Mouse (Mus musculus): Measurements from ENCODE around the gene Ninj1. TPM values are rescaled to one million over a fixed set of nuclear protein-coding genes. Genes with fewer than 3 reads are reported as not detected.
A peak's percentile ranks its signal among the peaks of the same experiment; 100 is the strongest.

Ninj1 gene
- polyA plus RNA-seq, 1 experiment from 2014 or later, result 30.0 TPM

GRCm38 (mm10) chr13:49163645-49164044 is 23.6 kb upstream of the Ninj1 start:
- H3K27me3 ChIP-seq (replicated peaks; ENCODE audit: control insufficient read depth, insufficient read depth, low read length), result no peaks in the 10 kb centered on the region
- no peak overlapping the region for H3K9ac ChIP-seq (ENCODE audit: low read length)
- H3K36me3 ChIP-seq (ENCODE audit: control insufficient read depth, insufficient read depth, low read length), result no peaks in the 10 kb centered on the region
- DNase-seq (ENCODE audit: low spot score), result no peak
- no peak overlapping the region for H3K4me2 ChIP-seq (ENCODE audit: low read length)
- no peaks in the 10 kb centered on the region for H3K9me3 ChIP-seq (replicated peaks; ENCODE audit: control insufficient read depth, low read length)
- H3K27ac ChIP-seq (ENCODE audit: low read depth, low read length), result no peak overlapping the region
- no peak for ATAC-seq
- 81% methylated on average over 7 of the region's 7 CpGs for WGBS
- H3K4me1 ChIP-seq (ENCODE audit: control insufficient read depth, insufficient read depth, low read length), result no peaks in the 10 kb centered on the region
- no peak overlapping the region for H3K4me3 ChIP-seq (ENCODE audit: low read depth, low read length)

- WGBS, result 68% methylated on average over 9 of the region's 9 CpGs
- Histone ChIP-seq H3K4me2 (ENCODE audit: low read length) (no peak overlapping the region), H3K9ac (ENCODE audit: low read length) (no peak overlapping the region), H3K27ac (ENCODE audit: low read depth, low read length) (no peak overlapping the region), H3K9me3 (replicated peaks; ENCODE audit: control insufficient read depth, low read length) (no peaks in the 10 kb centered on the region), H3K27me3 (replicated peaks; ENCODE audit: control insufficient read depth, insufficient read depth, low read length) (no peaks in the 10 kb centered on the region), H3K4me1 (ENCODE audit: control insufficient read depth, insufficient read depth, low read length) (no peaks in the 10 kb centered on the region), H3K36me3 (ENCODE audit: control insufficient read depth, insufficient read depth, low read length) (no peaks in the 10 kb centered on the region), H3K4me3 (ENCODE audit: low read depth, low read length) (no peak overlapping the region)
- ATAC-seq (no peak), DNase-seq (ENCODE audit: low spot score) (no peak)
Observed at GRCm38 (mm10) chr13:49167081-49167480, 20.2 kb upstream of the Ninj1 start.

- ATAC-seq (peak; percentile 49), DNase-seq (ENCODE audit: low spot score) (peak; percentile 85)
- H3K9ac ChIP-seq (ENCODE audit: low read length), result no peak overlapping the region
- H3K4me2 ChIP-seq (ENCODE audit: low read length), result no peak overlapping the region
- no peak overlapping the region for H3K27ac ChIP-seq (ENCODE audit: low read depth, low read length)
- H3K36me3 ChIP-seq (ENCODE audit: control insufficient read depth, insufficient read depth, low read length), result no peaks in the 10 kb centered on the region
- peaks cover 3% of the 10 kb centered on the region; the same call in 1 of the 2 replicates for H3K4me1 ChIP-seq (ENCODE audit: control insufficient read depth, insufficient read depth, low read length)
- H3K4me3 ChIP-seq (ENCODE audit: low read depth, low read length), result no peak overlapping the region
- H3K27me3 ChIP-seq (replicated peaks; ENCODE audit: control insufficient read depth, insufficient read depth, low read length), result no peaks in the 10 kb centered on the region
- H3K9me3 ChIP-seq (replicated peaks; ENCODE audit: control insufficient read depth, low read length), result no peaks in the 10 kb centered on the region
- 22% methylated on average over 17 of the region's 17 CpGs for WGBS
Observed at GRCm38 (mm10) chr13:49169448-49170207, 17.7 kb upstream of the Ninj1 start.

- no peak for ATAC-seq
- WGBS, result 94% methylated on average over 11 of the region's 11 CpGs
- DNase-seq (ENCODE audit: low spot score), result no peak
- Histone ChIP-seq H3K36me3 (ENCODE audit: control insufficient read depth, insufficient read depth, low read length) (no peaks in the 10 kb centered on the region), H3K27ac (ENCODE audit: low read depth, low read length) (no peak overlapping the region), H3K27me3 (replicated peaks; ENCODE audit: control insufficient read depth, insufficient read depth, low read length) (no peaks in the 10 kb centered on the region), H3K4me1 (ENCODE audit: control insufficient read depth, insufficient read depth, low read length) (peaks cover 3% of the 10 kb centered on the region; the same call in 1 of the 2 replicates), H3K9me3 (replicated peaks; ENCODE audit: control insufficient read depth, low read length) (no peaks in the 10 kb centered on the region), H3K4me3 (ENCODE audit: low read depth, low read length) (no peak overlapping the region), H3K4me2 (ENCODE audit: low read length) (no peak overlapping the region), H3K9ac (ENCODE audit: low read length) (no peak overlapping the region)
Observed at GRCm38 (mm10) chr13:49170623-49171022, 16.7 kb upstream of the Ninj1 start.

GRCm38 (mm10) chr13:49171729-49172128 is 15.6 kb upstream of the Ninj1 start:
- H3K4me2 ChIP-seq (ENCODE audit: low read length), result no peak overlapping the region
- DNase-seq (ENCODE audit: low spot score) (no peak), ATAC-seq (no peak)
- no peaks in the 10 kb centered on the region for H3K9me3 ChIP-seq (replicated peaks; ENCODE audit: control insufficient read depth, low read length)
- no peaks in the 10 kb centered on the region for H3K36me3 ChIP-seq (ENCODE audit: control insufficient read depth, insufficient read depth, low read length)
- H3K27ac ChIP-seq (ENCODE audit: low read depth, low read length), result 0 out of 2 replicates have a peak overlapping the region, but pooled peaks have one; percentile 29
- peaks cover 3% of the 10 kb centered on the region; the same call in 1 of the 2 replicates for H3K4me1 ChIP-seq (ENCODE audit: control insufficient read depth, insufficient read depth, low read length)
- H3K27me3 ChIP-seq (replicated peaks; ENCODE audit: control insufficient read depth, insufficient read depth, low read length), result no peaks in the 10 kb centered on the region
- no peak overlapping the region for H3K9ac ChIP-seq (ENCODE audit: low read length)
- 74% methylated on average over 1 of the region's 1 CpGs for WGBS
- H3K4me3 ChIP-seq (ENCODE audit: low read depth, low read length), result no peak overlapping the region

- 69% methylated on average over 7 of the region's 7 CpGs for WGBS
- Histone ChIP-seq H3K4me2 (ENCODE audit: low read length) (no peak overlapping the region), H3K27ac (ENCODE audit: low read depth, low read length) (0 out of 2 replicates have a peak overlapping the region, but pooled peaks have one; percentile 29), H3K9me3 (replicated peaks; ENCODE audit: control insufficient read depth, low read length) (no peaks in the 10 kb centered on the region), H3K27me3 (replicated peaks; ENCODE audit: control insufficient read depth, insufficient read depth, low read length) (no peaks in the 10 kb centered on the region), H3K9ac (ENCODE audit: low read length) (no peak overlapping the region), H3K4me3 (ENCODE audit: low read depth, low read length) (no peak overlapping the region), H3K36me3 (ENCODE audit: control insufficient read depth, insufficient read depth, low read length) (no peaks in the 10 kb centered on the region), H3K4me1 (ENCODE audit: control insufficient read depth, insufficient read depth, low read length) (peaks cover 3% of the 10 kb centered on the region; the same call in 1 of the 2 replicates)
- ATAC-seq, result peak; percentile 81
- peak; percentile 78 for DNase-seq (ENCODE audit: low spot score)
Observed at GRCm38 (mm10) chr13:49172335-49172734, 14.9 kb upstream of the Ninj1 start.

- DNase-seq (ENCODE audit: low spot score) (peak; percentile 87), ATAC-seq (peak; percentile 65)
- no peak overlapping the region for H3K4me3 ChIP-seq (ENCODE audit: low read depth, low read length)
- no peak overlapping the region for H3K4me2 ChIP-seq (ENCODE audit: low read length)
- H3K9me3 ChIP-seq (replicated peaks; ENCODE audit: control insufficient read depth, low read length), result no peaks in the 10 kb centered on the region
- WGBS, result 4% methylated on average over 12 of the region's 12 CpGs
- no peaks in the 10 kb centered on the region for H3K27me3 ChIP-seq (replicated peaks; ENCODE audit: control insufficient read depth, insufficient read depth, low read length)
- H3K9ac ChIP-seq (ENCODE audit: low read length), result 0 out of 2 replicates have a peak overlapping the region, but pooled peaks have one; percentile 21
- H3K27ac ChIP-seq (ENCODE audit: low read depth, low read length), result no peak overlapping the region
- peaks cover 3% of the 10 kb centered on the region; the same call in 1 of the 2 replicates for H3K4me1 ChIP-seq (ENCODE audit: control insufficient read depth, insufficient read depth, low read length)
- no peaks in the 10 kb centered on the region for H3K36me3 ChIP-seq (ENCODE audit: control insufficient read depth, insufficient read depth, low read length)
Observed at GRCm38 (mm10) chr13:49172971-49173596, 14.2 kb upstream of the Ninj1 start.

- DNase-seq (ENCODE audit: low spot score) (no peak), ATAC-seq (no peak)
- H3K27ac ChIP-seq (ENCODE audit: low read depth, low read length), result no peak overlapping the region
- H3K4me3 ChIP-seq (ENCODE audit: low read depth, low read length), result no peak overlapping the region
- H3K4me2 ChIP-seq (ENCODE audit: low read length), result no peak overlapping the region
- no peaks in the 10 kb centered on the region for H3K27me3 ChIP-seq (replicated peaks; ENCODE audit: control insufficient read depth, insufficient read depth, low read length)
- 84% methylated on average over 10 of the region's 10 CpGs for WGBS
- H3K9me3 ChIP-seq (replicated peaks; ENCODE audit: control insufficient read depth, low read length), result no peaks in the 10 kb centered on the region
- H3K36me3 ChIP-seq (ENCODE audit: control insufficient read depth, insufficient read depth, low read length), result no peaks in the 10 kb centered on the region
- no peak overlapping the region for H3K9ac ChIP-seq (ENCODE audit: low read length)
- peaks cover 9% of the 10 kb centered on the region; the same call in 1 of the 2 replicates for H3K4me1 ChIP-seq (ENCODE audit: control insufficient read depth, insufficient read depth, low read length)
Observed at GRCm38 (mm10) chr13:49175509-49175908, 11.8 kb upstream of the Ninj1 start.

All from forebrain, embryonic 14.5 days (tissue).